Mouse (Mus musculus) spleen, adult 2 months (tissue): Measurements from ENCODE around the gene Ccpg1. TPM values are rescaled to one million over a fixed set of nuclear protein-coding genes. Genes with fewer than 3 reads are reported as not detected.
A peak's percentile ranks its signal among the peaks of the same experiment; 100 is the strongest.

ENCODE experiments used
- DNase-seq, 2 experiments: peaks; one replicate each; pipeline versions ENCODE4 v3.0.0 to v3.0.0-alpha.2; 2012 to 2021; ENCODE audit warnings: low spot score in 2 of 2, low read depth in 1 of 2
- H3K27ac ChIP-seq: fragments of 200-500 bp; 2 replicates; pipeline ENCODE4 v1.5.1; 2012; ENCODE audit warnings: low read length, inconsistent platforms; ENCODE audit not compliant: insufficient read depth
- H3K27me3 ChIP-seq: fragments of 200-500 bp; 2 replicates; pipeline ENCODE4 v1.6.1; 2012; ENCODE audit warnings: mild to moderate bottlenecking, moderate library complexity, low read length, inconsistent platforms; ENCODE audit not compliant: control insufficient read depth, insufficient read depth
- H3K36me3 ChIP-seq: fragments of 200-500 bp; 2 replicates; pipeline ENCODE4 v1.6.1; 2012; ENCODE audit warnings: mild to moderate bottlenecking, low read length, inconsistent platforms; ENCODE audit not compliant: control insufficient read depth, insufficient read depth
- H3K4me1 ChIP-seq: fragments of 200-500 bp; 2 replicates; pipeline ENCODE4 v1.6.1; 2011; ENCODE audit warnings: inconsistent platforms; ENCODE audit not compliant: control insufficient read depth, insufficient read depth, insufficient read length
- H3K4me3 ChIP-seq: fragments of 200-500 bp; 2 replicates; pipeline ENCODE4 v1.5.1; 2011; ENCODE audit warnings: mild to moderate bottlenecking, inconsistent platforms; ENCODE audit not compliant: insufficient read depth, insufficient read length; ENCODE audit errors: extremely low read depth
- CTCF ChIP-seq: fragments of 200-500 bp; IDR thresholded peaks from 2 replicates; pipeline ENCODE4 v1.5.1; 2011; ENCODE audit warnings: mild to moderate bottlenecking, inconsistent platforms; ENCODE audit not compliant: insufficient read depth, insufficient read length, insufficient replicate concordance; ENCODE audit errors: extremely low read depth
- POLR2A ChIP-seq: fragments of 200-500 bp; IDR thresholded peaks from 2 replicates; pipeline ENCODE4 v1.6.1; 2011; ENCODE audit warnings: low read depth, low read length, inconsistent platforms
- WGBS: fragments of 180-500 bp; shearing (Covaris S2); methylation state at CpG from one replicate; pipeline ENCODE4 v1.1.7; 2018; 5-methylcytosine and 5-hydroxymethylcytosine counted together
- polyA plus RNA-seq: library from polyadenylated mRNA; depleted of rRNA; stranded (reverse); fragments of >200 nt; gene quantifications from 2 replicates; pipeline ENCODE4 v1.2.3, GENCODE M21; 2012; rRNA removed

Ccpg1 gene
- polyA plus RNA-seq: 5.3 and 6.5 TPM in 2 replicates

DNA sequence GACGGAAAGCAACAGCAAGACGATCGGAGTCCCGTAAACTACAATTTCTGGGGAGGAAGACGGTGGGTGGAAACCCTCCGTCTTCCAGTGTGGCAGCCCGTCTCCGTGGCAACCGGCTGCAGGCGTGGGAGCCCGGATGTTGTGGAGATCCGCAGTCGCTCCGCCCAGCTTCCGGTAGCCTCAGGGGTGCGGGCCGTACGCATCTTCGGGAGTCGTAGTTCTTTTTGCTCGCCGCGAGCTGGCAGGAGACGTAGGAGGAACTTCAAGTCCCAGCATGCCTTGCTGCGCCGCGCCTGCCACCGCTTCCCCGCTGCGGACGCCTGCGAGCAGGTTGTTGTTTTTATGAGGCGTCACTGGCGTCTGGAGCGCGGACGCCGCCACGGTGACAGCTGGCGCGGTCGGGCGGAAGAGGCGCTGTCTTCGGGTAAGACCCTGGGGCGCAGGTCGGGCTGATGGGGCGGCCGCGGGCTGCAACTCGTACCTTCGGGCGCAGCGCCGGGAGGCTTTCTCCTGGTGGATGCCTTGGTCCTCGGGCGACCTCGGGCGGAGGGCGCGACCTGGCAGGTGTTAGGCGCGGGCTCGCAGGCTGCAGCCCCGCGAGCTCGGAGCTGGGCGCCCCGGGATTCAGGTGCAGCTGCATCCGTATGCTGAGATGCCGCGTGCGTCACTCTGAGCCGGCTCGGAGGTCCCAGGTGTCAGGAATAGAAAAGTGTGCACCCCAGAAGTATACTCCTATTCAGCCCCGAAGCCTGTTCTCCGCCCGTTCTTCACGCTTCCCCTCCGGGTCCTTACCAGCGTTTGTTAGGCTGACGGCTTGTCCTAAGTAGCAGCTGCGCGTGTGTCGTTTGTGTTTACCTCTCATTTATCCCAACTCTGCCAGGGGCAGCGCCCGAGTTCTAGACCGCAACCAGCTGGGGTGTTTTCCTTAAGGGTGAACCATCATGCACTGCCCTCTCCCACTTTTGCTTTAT lies at the start of gene Ccpg1, which contains the start of gene Ccpg1os:
TSS of gene Ccpg1 (plus strand) at position 180 of the 971 bp plus-strand sequence.
TSS of gene Ccpg1os (minus strand) at position 133 of the 971 bp plus-strand sequence.
- under 1% methylated on average over 87 of the region's 88 CpGs for WGBS
- DNase-seq: peak; percentile 95
- TF ChIP-seq CTCF: no peak
- peak; percentile 38 for TF ChIP-seq POLR2A
- H3K27me3 ChIP-seq: no peaks in the 10 kb centered on the region
- H3K4me3 ChIP-seq: peak within 1 kb of the TSS; percentile 81
- peak within 1 kb of the TSS; percentile 89 for H3K27ac ChIP-seq
- no peaks in the 10 kb centered on the region; the same call in 1 of the 2 replicates for H3K4me1 ChIP-seq
- H3K36me3 ChIP-seq: no peaks in the 10 kb centered on the region

DNA sequence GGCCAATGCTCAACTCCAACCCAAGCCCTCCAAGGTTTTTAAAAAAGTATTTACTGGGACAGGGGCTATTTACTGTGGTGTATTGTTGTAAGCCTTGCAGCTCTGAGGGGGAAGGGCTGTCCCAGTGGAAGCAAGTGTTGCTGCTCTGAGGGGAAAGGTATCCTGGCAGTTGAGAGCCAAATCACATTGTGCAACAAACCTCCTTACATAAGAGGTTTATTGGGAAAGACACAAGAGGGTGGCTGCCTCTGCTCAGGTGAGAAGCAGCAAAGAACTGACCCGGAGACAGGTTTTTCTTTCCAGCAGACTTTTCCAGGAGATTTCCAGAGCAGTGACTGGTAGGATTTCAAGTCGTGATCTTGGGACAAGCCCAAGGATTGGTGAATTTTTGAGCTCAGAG lies 48.9 kb upstream of the Ccpg1 start:
- H3K36me3 ChIP-seq: no peaks in the 10 kb centered on the region
- DNase-seq: no peak
- no peak overlapping the region for H3K4me3 ChIP-seq
- WGBS: 90% methylated on average over 2 of the region's 2 CpGs
- no peak overlapping the region for H3K27ac ChIP-seq
- TF ChIP-seq POLR2A: no peak
- TF ChIP-seq CTCF: no peak
- no peaks in the 10 kb centered on the region; the same call in 1 of the 2 replicates for H3K27me3 ChIP-seq
- H3K4me1 ChIP-seq: no peaks in the 10 kb centered on the region

DNA sequence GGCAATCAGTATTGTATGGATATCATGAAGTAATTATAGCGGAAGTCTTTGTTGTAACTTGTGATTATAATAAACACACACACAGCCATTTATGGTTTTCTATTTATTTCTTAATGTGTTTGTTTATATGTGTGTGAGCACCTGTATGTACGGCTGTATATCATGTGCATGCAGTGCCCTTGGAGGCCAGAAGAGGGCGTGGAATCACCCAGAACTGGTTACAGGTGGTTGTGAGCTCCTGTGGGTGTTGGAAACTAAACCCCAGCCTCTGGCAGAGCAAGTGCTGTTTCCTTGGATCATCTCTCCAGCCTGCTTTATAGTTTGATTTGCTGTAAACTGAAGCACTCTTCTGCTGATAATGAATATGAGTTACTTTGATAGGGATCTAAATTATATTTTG lies 41.8 kb upstream of the Ccpg1 start:
- no peaks in the 10 kb centered on the region for H3K27me3 ChIP-seq
- TF ChIP-seq POLR2A (no peak), CTCF (no peak)
- no peak overlapping the region for H3K27ac ChIP-seq
- no peak overlapping the region for H3K4me3 ChIP-seq
- H3K36me3 ChIP-seq: no peaks in the 10 kb centered on the region
- WGBS: 76% methylated on average over 3 of the region's 3 CpGs
- H3K4me1 ChIP-seq: no peaks in the 10 kb centered on the region
- no peak for DNase-seq

DNA sequence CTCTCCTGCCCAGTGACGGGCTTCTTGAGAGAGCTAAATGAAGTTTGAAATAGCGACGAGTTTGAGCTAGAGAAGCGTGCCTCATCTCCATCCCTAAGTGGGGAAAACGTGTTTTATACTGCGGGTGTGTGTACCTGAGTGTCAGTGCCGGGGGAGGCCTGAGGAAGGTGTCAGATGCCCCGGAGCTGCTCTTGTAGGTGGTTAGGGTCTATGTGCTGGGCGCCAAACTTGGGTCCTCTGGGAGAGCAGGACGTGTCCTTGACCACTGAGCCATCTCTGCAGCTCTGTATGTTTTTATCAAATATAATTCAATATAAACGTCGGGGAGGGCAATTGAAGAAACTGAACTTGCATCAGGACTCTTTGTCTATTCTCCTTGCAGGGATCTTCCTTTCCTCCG lies 40.9 kb upstream of the Ccpg1 start:
- no peak for DNase-seq
- H3K27ac ChIP-seq: no peak overlapping the region
- 93% methylated on average over 13 of the region's 13 CpGs for WGBS
- H3K27me3 ChIP-seq: no peaks in the 10 kb centered on the region
- no peak overlapping the region for H3K4me3 ChIP-seq
- TF ChIP-seq POLR2A (no peak), CTCF (no peak)
- no peaks in the 10 kb centered on the region for H3K4me1 ChIP-seq
- H3K36me3 ChIP-seq: no peaks in the 10 kb centered on the region

DNA sequence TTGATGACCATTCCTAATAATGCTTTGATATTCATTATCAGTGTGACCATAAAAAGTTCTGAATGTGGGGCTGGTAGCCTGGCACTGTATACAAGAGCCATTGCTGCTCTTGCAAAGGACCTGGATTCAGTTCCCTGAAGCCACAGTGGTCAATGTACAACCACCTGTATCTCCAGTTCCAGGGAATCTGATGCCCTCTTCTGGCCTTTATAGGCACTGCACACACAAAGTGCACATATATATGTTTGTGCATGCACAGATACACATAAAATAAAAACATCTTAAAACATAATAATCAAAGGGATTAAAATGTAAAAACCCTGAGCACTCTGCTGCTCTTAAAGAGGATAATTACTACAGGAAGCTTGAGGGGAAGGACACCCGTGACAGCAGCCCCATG lies 38.2 kb upstream of the Ccpg1 start:
- H3K36me3 ChIP-seq: no peaks in the 10 kb centered on the region
- no peak overlapping the region for H3K27ac ChIP-seq
- H3K27me3 ChIP-seq: no peaks in the 10 kb centered on the region
- no peak for DNase-seq
- H3K4me1 ChIP-seq: no peaks in the 10 kb centered on the region
- TF ChIP-seq POLR2A: no peak
- TF ChIP-seq CTCF: no peak
- H3K4me3 ChIP-seq: no peak overlapping the region
- 97% methylated on average over 1 of the region's 1 CpGs for WGBS

DNA sequence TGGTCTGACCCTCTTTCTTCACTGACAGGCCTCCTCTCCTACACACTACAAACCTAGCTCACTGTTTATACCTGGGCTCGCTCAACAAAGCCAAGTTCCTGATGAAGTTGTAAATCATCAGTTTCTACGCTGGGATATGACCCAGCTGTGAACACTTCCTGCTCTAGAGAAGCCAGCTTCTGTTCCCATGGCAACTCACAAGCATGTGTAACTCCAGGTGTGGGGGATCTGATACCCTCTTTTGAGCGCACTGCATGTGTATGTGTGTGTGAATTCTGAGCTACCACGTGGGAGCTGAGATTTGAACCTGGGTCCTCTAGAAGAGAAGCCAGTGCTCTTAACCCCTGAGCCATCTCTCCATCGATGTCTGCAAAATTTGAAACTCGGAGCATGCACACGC lies 35.7 kb upstream of the Ccpg1 start:
- WGBS: 44% methylated on average over 7 of the region's 7 CpGs
- DNase-seq: no peak
- no peak for TF ChIP-seq CTCF
- no peaks in the 10 kb centered on the region for H3K4me1 ChIP-seq
- no peak overlapping the region for H3K27ac ChIP-seq
- no peaks in the 10 kb centered on the region for H3K36me3 ChIP-seq
- H3K4me3 ChIP-seq: no peak overlapping the region
- no peaks in the 10 kb centered on the region for H3K27me3 ChIP-seq

DNA sequence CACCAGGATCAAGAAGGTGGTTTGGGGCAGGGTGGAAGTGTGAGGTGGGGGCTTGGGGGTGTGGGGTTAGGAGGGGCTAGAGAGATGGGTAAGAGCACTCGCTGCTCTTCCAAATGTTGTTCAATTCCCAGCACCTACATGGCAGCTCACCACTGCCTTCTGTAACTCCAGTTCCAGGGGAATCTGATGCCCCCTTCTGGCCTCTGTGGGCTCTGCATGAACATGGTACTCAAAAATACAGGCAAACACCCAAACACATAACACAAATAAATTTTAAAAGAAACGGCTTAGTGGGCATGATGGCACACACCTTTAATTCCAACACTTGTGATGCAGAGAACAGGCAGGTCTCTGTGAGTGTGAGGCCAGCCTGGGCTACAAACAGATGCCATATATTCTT lies 30.5 kb upstream of the Ccpg1 start:
- H3K4me1 ChIP-seq: no peaks in the 10 kb centered on the region; the same call in 1 of the 2 replicates
- TF ChIP-seq POLR2A (no peak), CTCF (no peak)
- no peaks in the 10 kb centered on the region for H3K27me3 ChIP-seq
- WGBS: 74% methylated on average over 2 of the region's 2 CpGs
- H3K36me3 ChIP-seq: no peaks in the 10 kb centered on the region
- no peak overlapping the region for H3K4me3 ChIP-seq
- no peak overlapping the region for H3K27ac ChIP-seq
- DNase-seq: no peak
